Mouse (Mus musculus) Patski (cell line): Measurements from ENCODE around the gene Smyd1. TPM values are rescaled to one million over a fixed set of nuclear protein-coding genes. Genes with fewer than 3 reads are reported as not detected.
A peak's percentile ranks its signal among the peaks of the same experiment; 100 is the strongest.

Source experiments
- ATAC-seq: fragments of 100-300 bp; one replicate; pipeline ENCODE4 v1.8.0; 2021
- CTCF ChIA-PET: fragments of 350-600 bp; sonication (Branson Sonifier 250); formaldehyde crosslinking; loops from one replicate; lab custom pipeline; 2022; ENCODE audit warnings: inconsistent platforms; lab: Charles Lee
- POLR2A ChIA-PET: fragments of 350-600 bp; sonication (Branson Sonifier 250); formaldehyde crosslinking; loops from one replicate; lab custom pipeline; 2022; ENCODE audit warnings: antibody characterized with exemption, inconsistent platforms; lab: Charles Lee
- DNase-seq: peaks from one replicate; pipeline ENCODE4 v3.0.0-alpha.2; 2011; ENCODE audit warnings: low read depth, low spot score
- H3K27me3 ChIP-seq: fragments of 371-371 bp; one replicate; pipeline ENCODE4 v1.5.1; 2021
- CTCF ChIP-seq: fragments of 100-300 bp; IDR thresholded peaks from one replicate; pipeline ENCODE4 v1.5.1; 2021
- in situ Hi-C: fragments of 300-500 bp; cut with MboI; formaldehyde crosslinking; loops from 3 replicates; pipeline ENCODE4 v1.11.1; 2018; ENCODE audit warnings: low pct_unique_long_range_greater_than_20kb, mixed read lengths
- polyA plus RNA-seq: library from polyadenylated mRNA; unstranded; gene quantifications from one replicate; pipeline ENCODE4 v1.2.3, GENCODE M21; 2021

Smyd1 gene
- polyA plus RNA-seq, 1 experiment from 2014 or later, result 0.71 TPM

- no peak for TF ChIP-seq CTCF
- in situ Hi-C loops, result no loop called here
- POLR2A ChIA-PET, result no interaction called here
Observed at GRCm38 (mm10) chr6:71243258-71243657, 78.8 kb downstream of the Smyd1 start.

GRCm38 (mm10) chr6:71242811-71243210, 79.2 kb downstream of the Smyd1 start:
- POLR2A ChIA-PET, result no interaction called here
- CTCF ChIA-PET, result no interaction called here
- no peak for TF ChIP-seq CTCF
- in situ Hi-C loops, result no loop called here
- H3K27me3 ChIP-seq, result no peaks in the 10 kb centered on the region
- no peak for DNase-seq
- peak; percentile 47 for ATAC-seq

More at GRCm38 (mm10) chr6:71243258-71243657, 78.8 kb downstream of the Smyd1 start:
- CTCF ChIA-PET, result no interaction called here
- no peaks in the 10 kb centered on the region for H3K27me3 ChIP-seq
- no peak for DNase-seq
- ATAC-seq, result no peak

- POLR2A ChIA-PET, result no interaction called here
- H3K27me3 ChIP-seq, result no peaks in the 10 kb centered on the region
- TF ChIP-seq CTCF, result no peak
- DNase-seq (no peak), ATAC-seq (no peak)
- in situ Hi-C loops, result no loop called here
- CTCF ChIA-PET, result interaction anchor here (1.4 to 1.5 kb wide), 2 partner anchors 11 to 15 kb away, joined by 3 read pairs; no protein-coding TSS in a partner anchor
Observed at GRCm38 (mm10) chr6:71240831-71241230, 81.2 kb downstream of the Smyd1 start.

- DNase-seq (no peak), ATAC-seq (no peak)
- ChIA-PET CTCF (no interaction called here), POLR2A (interaction anchor here (0.8 kb wide), 1 partner anchor 33 kb away, joined by 3 read pairs; no protein-coding TSS in a partner anchor)
- in situ Hi-C loops, result no loop called here
- TF ChIP-seq CTCF, result no peak
- H3K27me3 ChIP-seq, result no peaks in the 10 kb centered on the region
Observed at GRCm38 (mm10) chr6:71239069-71239750, 82.8 kb downstream of the Smyd1 start.

GRCm38 (mm10) chr6:71237031-71237431, 85.0 kb downstream of the Smyd1 start:
- DNase-seq (no peak), ATAC-seq (no peak)
- in situ Hi-C loops, result no loop called here
- no peak for TF ChIP-seq CTCF
- ChIA-PET POLR2A (interaction anchor here (0.7 kb wide), 1 partner anchor 13 kb away, joined by 5 read pairs; no protein-coding TSS in a partner anchor), CTCF (interaction anchor here (1.0 to 1.7 kb wide), 2 partner anchors 60 to 375 kb away, joined by 3 read pairs; no protein-coding TSS in a partner anchor)
- no peaks in the 10 kb centered on the region for H3K27me3 ChIP-seq

GRCm38 (mm10) chr6:71236506-71236905, 85.5 kb downstream of the Smyd1 start:
- DNase-seq (no peak), ATAC-seq (no peak)
- TF ChIP-seq CTCF, result no peak
- in situ Hi-C loops, result no loop called here
- no peaks in the 10 kb centered on the region for H3K27me3 ChIP-seq
- ChIA-PET POLR2A (interaction anchor here (1.3 kb wide), 1 partner anchor 36 kb away, joined by 3 read pairs; no protein-coding TSS in a partner anchor), CTCF (interaction anchor here (1.0 to 1.7 kb wide), 3 partner anchors 11 to 375 kb away, joined by 3 read pairs; no protein-coding TSS in a partner anchor)

GRCm38 (mm10) chr6:71235944-71236343, 86.1 kb downstream of the Smyd1 start:
- TF ChIP-seq CTCF, result no peak
- in situ Hi-C loops, result no loop called here
- ATAC-seq, result no peak
- no peaks in the 10 kb centered on the region for H3K27me3 ChIP-seq
- no peak for DNase-seq
- ChIA-PET POLR2A (interaction anchor here (1.3 kb wide), 1 partner anchor 37 kb away, joined by 3 read pairs; no protein-coding TSS in a partner anchor), CTCF (interaction anchor here (1.0 kb wide), 1 partner anchor 11 kb away, joined by 3 read pairs; no protein-coding TSS in a partner anchor)

GRCm38 (mm10) chr6:71235121-71235520, 86.9 kb downstream of the Smyd1 start:
- no peaks in the 10 kb centered on the region for H3K27me3 ChIP-seq
- DNase-seq, result no peak
- no peak for ATAC-seq
- in situ Hi-C loops, result no loop called here
- CTCF ChIA-PET, result no interaction called here
- no peak for TF ChIP-seq CTCF
- POLR2A ChIA-PET, result no interaction called here

GRCm38 (mm10) chr6:71227157-71227770, 94.8 kb downstream of the Smyd1 start:
- in situ Hi-C loops, result no loop called here
- no peak for DNase-seq
- ATAC-seq, result peak; percentile 45
- no peaks in the 10 kb centered on the region for H3K27me3 ChIP-seq
- ChIA-PET POLR2A (no interaction called here), CTCF (interaction anchor here (0.9 kb wide), 1 partner anchor 24 kb away, joined by 3 read pairs; no protein-coding TSS in a partner anchor)
- no peak for TF ChIP-seq CTCF

- TF ChIP-seq CTCF, result no peak
- POLR2A ChIA-PET, result no interaction called here
- in situ Hi-C loops, result no loop called here
- ATAC-seq (no peak), DNase-seq (no peak)
- H3K27me3 ChIP-seq, result no peaks in the 10 kb centered on the region
- CTCF ChIA-PET, result no interaction called here
Observed at GRCm38 (mm10) chr6:71226544-71226943, 95.5 kb downstream of the Smyd1 start.
